Mouse (Mus musculus) limb, embryonic 15.5 days (tissue): Measurements from ENCODE around the gene Llcfc1. TPM values are rescaled to one million over a fixed set of nuclear protein-coding genes. Genes with fewer than 3 reads are reported as not detected.

Source experiments
- ATAC-seq: fragments of 200-750 bp; cut with Nextera tagmentation; 2 replicates; pipeline ENCODE4 v1.8.0; 2017; ENCODE audit warnings: low read depth, moderate TSS enrichment; ENCODE audit not compliant: insufficient number of reproducible peaks, low FRiP score, low TSS enrichment
- H3K27ac ChIP-seq: fragments of 300-500 bp; sonication (generic); 2 replicates; pipeline ENCODE4 v1.5.1; 2015; ENCODE audit warnings: moderate library complexity, mild to moderate bottlenecking, inconsistent platforms
- H3K27me3 ChIP-seq: fragments of 300-500 bp; sonication (generic); 2 replicates; pipeline ENCODE4 v1.6.1; 2015; ENCODE audit warnings: inconsistent platforms
- H3K36me3 ChIP-seq: fragments of 300-500 bp; sonication (generic); 2 replicates; pipeline ENCODE4 v1.6.1; 2015; ENCODE audit warnings: inconsistent platforms
- H3K4me1 ChIP-seq: fragments of 300-500 bp; sonication (generic); 2 replicates; pipeline ENCODE4 v1.6.1; 2015; ENCODE audit warnings: inconsistent platforms
- H3K4me2 ChIP-seq: fragments of 300-500 bp; sonication (generic); 2 replicates; pipeline ENCODE4 v1.6.1; 2015; ENCODE audit warnings: mild to moderate bottlenecking, inconsistent platforms
- H3K4me3 ChIP-seq: fragments of 300-500 bp; sonication (generic); 2 replicates; pipeline ENCODE4 v1.5.1; 2015; ENCODE audit warnings: mild to moderate bottlenecking, inconsistent platforms
- H3K9ac ChIP-seq: fragments of 300-500 bp; sonication (generic); 2 replicates; pipeline ENCODE4 v1.6.1; 2015; ENCODE audit warnings: inconsistent platforms
- H3K9me3 ChIP-seq: fragments of 300-500 bp; sonication (generic); 2 replicates; pipeline ENCODE4 v1.6.1; 2016; ENCODE audit warnings: inconsistent platforms
- WGBS: fragments of 180-500 bp; shearing (Covaris S2); methylation state at CpG from one replicate; pipeline ENCODE4 v1.1.7; 2015; 5-methylcytosine and 5-hydroxymethylcytosine counted together
- polyA plus RNA-seq: library from polyadenylated mRNA; unstranded; fragments of >200 nt; fragmentation: Nextera tagmentation; extraction: Ambion mirVana; gene quantifications from 2 replicates; pipeline ENCODE4 v1.2.1, GENCODE M21; 2015

The Llcfc1 gene
- polyA plus RNA-seq, 1 experiment from 2014 or later, result not detected

GRCm38 (mm10) chr6:41654648-41655047 lies 29.6 kb upstream of the Llcfc1 start:
- Histone ChIP-seq H3K27ac (no peak overlapping the region), H3K4me1 (no peaks in the 10 kb centered on the region), H3K9ac (no peak overlapping the region), H3K27me3 (no peaks in the 10 kb centered on the region), H3K4me2 (no peak overlapping the region), H3K9me3 (no peaks in the 10 kb centered on the region), H3K36me3 (no peaks in the 10 kb centered on the region), H3K4me3 (no peak overlapping the region)
- no peak for ATAC-seq
- WGBS, result 84% methylated on average over 8 of the region's 8 CpGs

DNA sequence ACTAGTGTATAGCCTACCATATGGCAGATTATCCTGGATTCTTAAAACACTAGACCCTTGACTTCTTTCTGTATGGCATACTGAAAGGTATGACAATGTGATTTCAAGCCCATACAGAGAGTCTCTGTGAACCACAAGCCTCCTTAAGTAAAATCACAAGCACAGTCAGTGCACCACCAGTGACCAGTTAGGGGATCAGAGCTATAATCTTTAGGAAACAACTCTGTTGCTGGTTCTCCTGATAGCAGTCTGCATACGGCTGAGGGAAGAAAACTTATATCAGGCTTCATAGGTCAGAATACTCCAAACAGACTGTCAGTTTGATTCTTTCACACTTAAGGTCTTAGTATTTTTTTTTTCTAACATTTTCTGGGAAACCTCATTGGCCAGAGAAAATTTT lies 25.7 kb upstream of the Llcfc1 start:
- H3K4me1 ChIP-seq, result no peaks in the 10 kb centered on the region
- H3K9me3 ChIP-seq, result no peaks in the 10 kb centered on the region
- no peaks in the 10 kb centered on the region for H3K27me3 ChIP-seq
- WGBS, result 75% methylated on average over 1 of the region's 1 CpGs
- no peak overlapping the region for H3K4me2 ChIP-seq
- no peaks in the 10 kb centered on the region for H3K36me3 ChIP-seq
- H3K4me3 ChIP-seq, result no peak overlapping the region
- ATAC-seq, result no peak
- no peak overlapping the region for H3K27ac ChIP-seq
- H3K9ac ChIP-seq, result no peak overlapping the region

DNA sequence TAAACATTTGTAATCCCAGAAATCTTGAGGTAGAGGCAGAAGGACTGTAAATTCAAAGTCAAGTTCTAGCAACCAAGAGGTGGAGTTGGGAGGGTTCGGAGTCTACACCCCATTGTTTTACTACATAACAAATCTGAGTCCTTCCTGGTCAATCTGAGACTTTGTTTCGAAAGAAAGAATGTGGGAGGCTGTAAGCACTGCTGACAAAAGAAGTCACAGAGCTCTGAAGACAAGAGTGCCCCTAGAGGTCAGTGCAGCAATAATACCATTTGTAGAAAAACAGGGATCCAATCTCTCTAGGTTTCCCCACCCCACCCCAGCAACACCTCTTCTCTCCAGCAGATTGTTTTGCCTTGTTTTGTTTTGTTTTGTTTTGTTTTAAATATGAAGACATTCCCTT lies 21.9 kb upstream of the Llcfc1 start:
- ATAC-seq, result no peak
- Histone ChIP-seq H3K36me3 (no peaks in the 10 kb centered on the region), H3K4me1 (no peaks in the 10 kb centered on the region), H3K4me3 (no peak overlapping the region), H3K9me3 (no peaks in the 10 kb centered on the region), H3K27me3 (no peaks in the 10 kb centered on the region), H3K4me2 (no peak overlapping the region), H3K9ac (no peak overlapping the region), H3K27ac (no peak overlapping the region)
- WGBS, result 38% methylated on average over 2 of the region's 2 CpGs

- Histone ChIP-seq H3K9ac (no peak overlapping the region), H3K4me1 (no peaks in the 10 kb centered on the region), H3K4me3 (no peak overlapping the region), H3K36me3 (no peaks in the 10 kb centered on the region), H3K4me2 (no peak overlapping the region), H3K27me3 (no peaks in the 10 kb centered on the region), H3K27ac (no peak overlapping the region), H3K9me3 (no peaks in the 10 kb centered on the region)
- 91% methylated on average over 2 of the region's 2 CpGs for WGBS
- ATAC-seq, result no peak
These were observed 7.7 kb upstream of the Llcfc1 start for GRCm38 (mm10) chr6:41676530-41676929.

GRCm38 (mm10) chr6:41680669-41681068 lies 3.6 kb upstream of the Llcfc1 start, which contains the start of gene Trpv5:
TSS of gene Trpv5 (minus strand) at chr6:41680769.
- Histone ChIP-seq H3K27me3 (no peaks in the 10 kb centered on the region), H3K9ac (no peak within 1 kb of the TSS), H3K4me3 (no peak within 1 kb of the TSS), H3K4me1 (no peaks in the 10 kb centered on the region), H3K36me3 (no peaks in the 10 kb centered on the region), H3K4me2 (no peak within 1 kb of the TSS), H3K27ac (no peak within 1 kb of the TSS), H3K9me3 (no peaks in the 10 kb centered on the region)
- no peak for ATAC-seq
- WGBS, result 40% methylated on average over 1 of the region's 1 CpGs

- WGBS, result 65% methylated on average over 5 of the region's 5 CpGs
- H3K4me1 ChIP-seq, result no peaks in the 10 kb centered on the region
- ATAC-seq, result no peak
These were observed 2.6 kb upstream of the Llcfc1 start for GRCm38 (mm10) chr6:41681656-41682055.

GRCm38 (mm10) chr6:41684911-41685310 lies 680 bp downstream of the Llcfc1 start:
- Histone ChIP-seq H3K36me3 (no peaks in the 10 kb centered on the region), H3K27ac (no peak overlapping the region), H3K9ac (no peak overlapping the region), H3K27me3 (no peaks in the 10 kb centered on the region), H3K4me3 (no peak overlapping the region), H3K9me3 (no peaks in the 10 kb centered on the region), H3K4me2 (no peak overlapping the region), H3K4me1 (no peaks in the 10 kb centered on the region)
- 85% methylated on average over 5 of the region's 5 CpGs for WGBS
- ATAC-seq, result no peak

More at GRCm38 (mm10) chr6:41681656-41682055, 2.6 kb upstream of the Llcfc1 start:
- Histone ChIP-seq H3K9ac (no peak overlapping the region), H3K27ac (no peak overlapping the region), H3K4me3 (no peak overlapping the region), H3K4me2 (no peak overlapping the region), H3K27me3 (no peaks in the 10 kb centered on the region), H3K9me3 (no peaks in the 10 kb centered on the region), H3K36me3 (no peaks in the 10 kb centered on the region)

DNA sequence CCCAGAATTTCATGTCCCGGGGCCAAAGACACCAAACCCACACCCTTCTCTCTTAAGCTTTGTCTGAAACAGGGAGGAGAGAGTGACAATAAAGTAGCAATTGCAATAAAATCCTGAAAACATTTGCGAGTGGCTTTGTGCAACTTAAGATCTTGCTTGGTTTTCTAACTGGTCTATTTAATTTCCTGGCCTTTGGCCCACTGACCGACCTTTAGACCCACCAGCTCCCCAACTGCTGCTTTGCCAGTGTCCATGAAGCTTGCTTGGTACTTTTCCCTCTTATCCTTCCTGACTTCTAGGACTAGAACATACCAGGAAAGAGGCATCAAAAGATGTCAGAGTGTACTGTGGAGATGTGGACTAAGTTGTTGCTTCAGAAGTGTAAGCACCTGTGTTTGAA lies 1.4 kb downstream of the Llcfc1 start:
- no peak overlapping the region for H3K4me3 ChIP-seq
- no peak overlapping the region for H3K27ac ChIP-seq
- no peaks in the 10 kb centered on the region for H3K27me3 ChIP-seq
- no peaks in the 10 kb centered on the region for H3K9me3 ChIP-seq
- no peaks in the 10 kb centered on the region for H3K36me3 ChIP-seq
- ATAC-seq, result no peak
- WGBS, result 75% methylated on average over 3 of the region's 3 CpGs
- no peak overlapping the region for H3K4me2 ChIP-seq
- no peak overlapping the region for H3K9ac ChIP-seq
- H3K4me1 ChIP-seq, result no peaks in the 10 kb centered on the region

DNA sequence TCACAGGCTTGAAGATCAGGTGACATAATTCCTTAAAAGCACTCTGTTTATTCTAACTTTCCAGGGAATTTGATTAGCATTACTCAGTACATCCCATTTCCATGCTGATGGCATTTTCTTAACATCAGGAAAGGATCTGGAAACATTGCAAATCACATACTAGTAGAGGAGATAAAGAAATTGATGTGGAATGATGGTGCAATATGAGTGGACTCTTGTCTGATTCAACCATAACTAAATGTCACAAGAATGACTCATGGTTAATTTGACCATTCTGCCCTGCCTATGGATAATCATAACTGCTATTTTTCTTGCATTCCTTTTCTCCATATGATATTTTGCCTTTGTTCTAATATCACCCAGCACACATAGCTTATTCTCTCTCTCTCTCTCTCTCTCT lies 8.0 kb downstream of the Llcfc1 start:
- Histone ChIP-seq H3K4me1 (no peaks in the 10 kb centered on the region), H3K9me3 (no peaks in the 10 kb centered on the region), H3K27me3 (no peaks in the 10 kb centered on the region), H3K4me2 (no peak overlapping the region), H3K27ac (no peak overlapping the region), H3K36me3 (no peaks in the 10 kb centered on the region), H3K9ac (no peak overlapping the region), H3K4me3 (no peak overlapping the region)
- no peak for ATAC-seq

GRCm38 (mm10) chr6:41694407-41694806 lies 10.2 kb downstream of the Llcfc1 start:
- Histone ChIP-seq H3K9me3 (no peaks in the 10 kb centered on the region), H3K4me2 (no peak overlapping the region), H3K4me1 (no peaks in the 10 kb centered on the region), H3K36me3 (no peaks in the 10 kb centered on the region), H3K9ac (no peak overlapping the region), H3K4me3 (no peak overlapping the region), H3K27me3 (no peaks in the 10 kb centered on the region), H3K27ac (no peak overlapping the region)
- ATAC-seq, result no peak
- 70% methylated on average over 1 of the region's 1 CpGs for WGBS

GRCm38 (mm10) chr6:41701245-41701644 lies 17.0 kb downstream of the Llcfc1 start:
- Histone ChIP-seq H3K9ac (no peak overlapping the region), H3K4me1 (no peaks in the 10 kb centered on the region), H3K4me2 (no peak overlapping the region), H3K27ac (no peak overlapping the region), H3K27me3 (no peaks in the 10 kb centered on the region), H3K9me3 (no peaks in the 10 kb centered on the region), H3K36me3 (no peaks in the 10 kb centered on the region), H3K4me3 (no peak overlapping the region)
- no peak for ATAC-seq
- WGBS, result 68% methylated on average over 1 of the region's 1 CpGs

- Histone ChIP-seq H3K36me3 (no peaks in the 10 kb centered on the region), H3K4me1 (no peaks in the 10 kb centered on the region), H3K9ac (no peak overlapping the region), H3K4me2 (no peak overlapping the region), H3K27me3 (no peaks in the 10 kb centered on the region), H3K9me3 (no peaks in the 10 kb centered on the region), H3K4me3 (no peak overlapping the region), H3K27ac (no peak overlapping the region)
- no peak for ATAC-seq
- WGBS, result 74% methylated on average over 2 of the region's 2 CpGs
These were observed 18.7 kb downstream of the Llcfc1 start for GRCm38 (mm10) chr6:41702928-41703327.

DNA sequence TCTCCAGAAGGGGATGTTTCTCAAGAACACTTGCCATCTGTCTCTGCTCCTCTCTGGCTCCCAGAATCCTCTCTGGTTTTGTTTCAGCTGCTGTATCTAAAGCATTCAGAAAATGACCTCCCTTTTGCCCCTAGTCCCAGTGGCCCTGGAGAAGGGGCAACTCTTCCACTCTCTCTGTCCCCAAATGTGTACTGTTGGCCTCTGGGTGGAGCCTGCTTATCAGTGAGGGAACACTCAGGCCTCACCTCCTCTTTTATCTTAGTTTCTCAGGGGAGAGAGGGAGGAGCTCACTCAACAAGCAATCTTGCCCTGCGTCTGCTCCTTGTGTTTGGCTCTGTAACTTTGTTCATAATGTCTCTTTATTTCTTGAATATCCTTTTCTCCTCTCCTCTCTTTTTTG lies 19.9 kb downstream of the Llcfc1 start, which contains the start of gene Kel:
TSS of gene Kel (minus strand) at position 217 of the 400 bp plus-strand sequence.
- Histone ChIP-seq H3K4me1 (no peaks in the 10 kb centered on the region), H3K27me3 (no peaks in the 10 kb centered on the region), H3K4me2 (no peak within 1 kb of the TSS), H3K9ac (no peak within 1 kb of the TSS), H3K36me3 (no peaks in the 10 kb centered on the region), H3K9me3 (no peaks in the 10 kb centered on the region), H3K27ac (no peak within 1 kb of the TSS), H3K4me3 (no peak within 1 kb of the TSS)
- ATAC-seq, result no peak
- WGBS, result 45% methylated on average over 1 of the region's 1 CpGs
